Mouse (Mus musculus) midbrain, embryonic 14.5 days (tissue): ENCODE measurements around the gene Gm14214. TPM values are rescaled to one million over a fixed set of nuclear protein-coding genes. Genes with fewer than 3 reads are reported as not detected.
A peak's percentile ranks its signal among the peaks of the same experiment; 100 is the strongest.

Source experiments
- ATAC-seq: fragments of 200-750 bp; cut with Nextera tagmentation; 2 replicates; pipeline ENCODE4 v1.8.0; 2017; ENCODE audit warnings: moderate number of reproducible peaks, moderate library complexity; ENCODE audit not compliant: low FRiP score, low TSS enrichment
- DNase-seq: peaks from one replicate; pipeline ENCODE4 v3.0.0-alpha.2; 2015
- H3K27ac ChIP-seq: fragments of 300-500 bp; sonication (generic); replicated peaks from 2 replicates; pipeline ENCODE4 v1.5.1; 2014; ENCODE audit warnings: mild to moderate bottlenecking, low read depth, low read length, moderate library complexity
- H3K27me3 ChIP-seq: fragments of 300-500 bp; sonication (generic); 2 replicates; pipeline ENCODE4 v1.6.1; 2014; ENCODE audit warnings: low read length, control low read depth, mixed read lengths; ENCODE audit not compliant: control insufficient read depth, insufficient read depth
- H3K36me3 ChIP-seq: fragments of 300-500 bp; sonication (generic); 2 replicates; pipeline ENCODE4 v1.6.1; 2014; ENCODE audit warnings: low read length, control low read depth; ENCODE audit not compliant: control insufficient read depth, insufficient read depth
- H3K4me1 ChIP-seq: fragments of 300-500 bp; sonication (generic); 2 replicates; pipeline ENCODE4 v1.6.1; 2014; ENCODE audit warnings: mild to moderate bottlenecking, antibody characterized with exemption, low read length, control low read depth; ENCODE audit not compliant: control insufficient read depth, insufficient read depth
- H3K4me2 ChIP-seq: fragments of 300-500 bp; sonication (generic); 2 replicates; pipeline ENCODE4 v1.6.1; 2014; ENCODE audit warnings: mild to moderate bottlenecking, low read length, moderate library complexity
- H3K4me3 ChIP-seq: fragments of 300-500 bp; sonication (generic); replicated peaks from 2 replicates; pipeline ENCODE4 v1.5.1; 2014; ENCODE audit warnings: low read depth, low read length
- H3K9ac ChIP-seq: fragments of 300-500 bp; sonication (generic); replicated peaks from 2 replicates; pipeline ENCODE4 v1.6.1; 2014; ENCODE audit warnings: mild to moderate bottlenecking, low read length, moderate library complexity
- H3K9me3 ChIP-seq: fragments of 300-500 bp; sonication (generic); 2 replicates; pipeline ENCODE4 v1.6.1; 2016; ENCODE audit warnings: low read length, control low read depth, mixed read lengths; ENCODE audit not compliant: control insufficient read depth
- WGBS: fragments of 180-500 bp; shearing (Covaris S2); extraction: QIAGEN DNeasy Blood & Tissue Kit; methylation state at CpG from one replicate; pipeline ENCODE4 v1.1.7; 2014; 5-methylcytosine and 5-hydroxymethylcytosine counted together
- polyA plus RNA-seq: library from polyadenylated mRNA; unstranded; fragments of >200 nt; fragmentation: Nextera tagmentation; extraction: Ambion mirVana; gene quantifications from 2 replicates; pipeline ENCODE4 v1.2.1, GENCODE M21; 2014

Gm14214 gene
- polyA plus RNA-seq, 1 experiment from 2014 or later, result not detected

DNA sequence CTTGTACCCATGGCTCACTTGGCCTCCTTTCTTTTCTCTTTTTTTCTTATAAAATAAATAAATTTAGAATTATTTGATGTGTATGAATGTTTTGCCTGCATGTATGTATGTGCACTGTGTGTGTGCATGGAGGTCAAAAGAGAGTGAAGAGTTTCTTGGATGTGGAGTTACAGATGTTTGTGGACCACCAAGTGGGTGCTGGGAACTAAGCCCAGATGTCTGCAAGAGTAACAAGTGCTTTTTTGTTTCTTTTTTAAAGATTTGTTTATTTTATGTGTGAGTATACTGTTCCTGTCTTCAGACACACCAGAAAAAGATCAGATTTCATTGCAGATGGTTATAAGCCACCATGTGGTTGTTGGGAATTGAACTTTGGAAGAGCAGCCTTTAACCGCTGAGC, 33.5 kb upstream of the Gm14214 start:
- no peaks in the 10 kb centered on the region for H3K27me3 ChIP-seq
- no peak overlapping the region for H3K4me2 ChIP-seq
- H3K36me3 ChIP-seq, result no peaks in the 10 kb centered on the region
- ATAC-seq, result no peak
- no peak for DNase-seq
- no peak overlapping the region for H3K9ac ChIP-seq
- no peaks in the 10 kb centered on the region for H3K4me1 ChIP-seq
- H3K9me3 ChIP-seq, result no peaks in the 10 kb centered on the region
- H3K4me3 ChIP-seq, result no peak overlapping the region
- WGBS, result 95% methylated on average over 1 of the region's 1 CpGs
- no peak overlapping the region for H3K27ac ChIP-seq

- Histone ChIP-seq H3K4me2 (peak overlapping the region; percentile 69), H3K36me3 (no peaks in the 10 kb centered on the region), H3K9ac (peak overlapping the region; percentile 88), H3K4me3 (peak overlapping the region; percentile 98), H3K4me1 (peaks cover 28% of the 10 kb centered on the region), H3K27ac (peak overlapping the region; percentile 99), H3K27me3 (no peaks in the 10 kb centered on the region), H3K9me3 (no peaks in the 10 kb centered on the region)
- under 1% methylated on average over 64 of the region's 67 CpGs for WGBS
- DNase-seq, result peak; percentile 76
- ATAC-seq, result peak; percentile 10
These were observed 22.1 kb upstream of the Gm14214 start for GRCm38 (mm10) chr2:154791661-154792642.

GRCm38 (mm10) chr2:154790656-154791483, 21.0 kb upstream of the Gm14214 start, which contains the start of the genes Raly and a:
Raly (plus strand) TSS chr2:154791096.
a (plus strand) TSS chr2:154791402.
- Histone ChIP-seq H3K27ac (peak within 1 kb of the TSS; percentile 99), H3K9ac (peak within 1 kb of the TSS; percentile 88), H3K27me3 (no peaks in the 10 kb centered on the region), H3K4me3 (peak within 1 kb of the TSS; percentile 98), H3K4me1 (peaks cover 31% of the 10 kb centered on the region), H3K9me3 (no peaks in the 10 kb centered on the region), H3K36me3 (no peaks in the 10 kb centered on the region), H3K4me2 (peak within 1 kb of the TSS; percentile 69)
- DNase-seq (peak; percentile 98), ATAC-seq (peak; percentile 95)
- under 1% methylated on average over 82 of the region's 89 CpGs for WGBS

DNA sequence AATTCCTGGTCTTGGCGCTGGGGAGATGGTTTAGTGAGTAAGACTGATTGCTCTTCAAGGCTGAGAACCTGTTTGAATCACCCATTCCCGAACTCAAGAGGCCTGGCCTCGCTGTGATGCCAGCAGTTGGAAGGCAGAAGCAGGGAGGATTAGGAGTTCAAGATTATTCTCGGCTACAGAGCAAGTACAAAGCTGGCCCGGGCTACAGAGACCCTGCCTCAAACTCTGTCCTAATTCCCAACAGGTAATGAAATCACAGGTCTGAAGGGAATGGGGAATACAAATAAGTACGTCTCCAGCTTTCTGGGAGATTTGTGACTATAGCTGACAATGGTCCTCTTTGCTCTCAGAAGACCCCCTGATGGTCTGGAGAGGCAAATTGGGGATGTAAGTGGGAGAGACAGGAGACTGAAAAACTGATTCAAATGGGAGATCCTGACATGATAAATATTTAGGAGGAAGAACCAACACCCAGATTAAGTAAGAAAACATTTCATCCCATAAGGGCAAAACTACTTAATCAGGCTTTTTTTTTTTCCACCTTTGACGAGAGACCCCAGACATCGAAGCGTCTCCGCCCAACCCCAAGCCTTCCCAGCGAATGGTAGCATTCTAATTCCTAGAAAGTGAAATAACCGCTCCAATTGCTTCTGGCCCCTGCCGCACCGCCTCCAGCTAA, 20.3 kb upstream of the Gm14214 start:
- DNase-seq (no peak), ATAC-seq (no peak)
- peak overlapping the region; percentile 98 for H3K4me3 ChIP-seq
- no peaks in the 10 kb centered on the region for H3K36me3 ChIP-seq
- H3K9me3 ChIP-seq, result no peaks in the 10 kb centered on the region
- no peaks in the 10 kb centered on the region for H3K27me3 ChIP-seq
- 6% methylated on average over 14 of the region's 14 CpGs for WGBS
- peak overlapping the region; percentile 69 for H3K4me2 ChIP-seq
- peaks cover 38% of the 10 kb centered on the region for H3K4me1 ChIP-seq
- peak overlapping the region; percentile 99 for H3K27ac ChIP-seq
- peak overlapping the region; percentile 88; the same call in 1 of the 2 replicates for H3K9ac ChIP-seq

DNA sequence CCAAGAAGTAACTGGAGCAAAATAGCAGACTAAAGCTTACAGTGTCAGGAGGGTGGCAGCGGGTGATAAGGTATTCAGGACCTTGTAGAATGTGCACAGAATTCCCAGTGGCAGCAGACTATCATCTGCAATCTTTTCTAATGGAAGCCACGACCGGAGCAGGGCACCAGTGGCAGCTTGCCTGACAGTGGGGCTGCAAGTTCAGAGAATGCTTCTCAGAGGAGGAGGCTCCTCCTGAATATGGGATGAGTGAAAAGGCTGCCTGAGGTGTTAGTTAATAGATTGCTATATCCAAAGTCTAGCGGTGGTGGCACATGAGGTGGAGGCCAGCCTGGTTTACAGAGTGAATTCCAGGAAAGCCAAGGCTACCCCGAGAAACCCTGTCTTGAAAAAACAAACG, 19.6 kb upstream of the Gm14214 start:
- Histone ChIP-seq H3K9ac (no peak overlapping the region), H3K4me2 (no peak overlapping the region), H3K36me3 (no peaks in the 10 kb centered on the region), H3K27ac (no peak overlapping the region), H3K4me1 (peaks cover 39% of the 10 kb centered on the region), H3K9me3 (no peaks in the 10 kb centered on the region), H3K27me3 (no peaks in the 10 kb centered on the region), H3K4me3 (no peak overlapping the region)
- no peak for ATAC-seq
- 77% methylated on average over 6 of the region's 6 CpGs for WGBS
- DNase-seq, result no peak

DNA sequence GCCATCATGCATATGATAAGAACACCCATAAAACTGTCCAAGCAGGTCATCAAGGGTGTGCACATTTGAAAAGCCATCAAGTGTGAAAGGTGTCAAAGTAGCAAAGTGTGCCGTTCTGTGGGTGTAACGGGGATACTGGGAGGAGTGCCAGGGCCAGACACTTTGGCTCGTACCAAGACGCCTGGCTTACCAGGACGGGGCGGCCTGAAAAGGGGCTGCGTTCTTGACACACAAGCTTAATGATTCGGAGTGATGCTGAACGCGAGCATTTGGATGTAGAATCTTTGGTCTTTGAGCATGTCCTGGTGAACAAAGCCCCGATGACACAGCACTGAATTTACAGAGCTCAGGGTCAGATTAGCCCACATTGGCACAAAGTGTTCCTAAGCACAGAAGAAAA, 16.9 kb upstream of the Gm14214 start:
- H3K27ac ChIP-seq, result no peak overlapping the region
- WGBS, result 75% methylated on average over 11 of the region's 11 CpGs
- H3K27me3 ChIP-seq, result no peaks in the 10 kb centered on the region
- no peaks in the 10 kb centered on the region for H3K9me3 ChIP-seq
- H3K4me1 ChIP-seq, result peaks cover 18% of the 10 kb centered on the region; the same call in 1 of the 2 replicates
- no peak overlapping the region for H3K4me3 ChIP-seq
- ATAC-seq (no peak), DNase-seq (no peak)
- H3K4me2 ChIP-seq, result no peak overlapping the region
- H3K36me3 ChIP-seq, result no peaks in the 10 kb centered on the region
- no peak overlapping the region for H3K9ac ChIP-seq

DNA sequence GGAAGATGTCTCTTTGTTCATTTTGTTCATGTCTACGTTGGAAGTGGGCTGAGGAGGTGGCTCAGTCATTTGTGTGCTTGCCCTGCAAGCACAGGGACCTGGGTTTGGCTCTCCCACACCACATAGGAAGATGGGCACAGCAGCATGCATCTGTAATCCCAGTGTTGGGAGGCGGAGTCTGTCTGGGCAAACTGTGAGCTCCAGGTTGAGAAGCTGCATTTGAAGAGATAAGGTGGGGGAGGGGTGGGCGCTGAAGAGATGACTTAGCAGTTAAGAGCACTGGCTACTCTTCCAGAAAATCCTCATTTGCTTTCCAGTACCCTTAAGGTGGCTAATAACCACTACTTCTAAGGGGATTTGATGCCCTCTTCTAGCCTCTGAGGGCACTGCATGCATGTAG, 16.4 kb upstream of the Gm14214 start:
- no peaks in the 10 kb centered on the region for H3K9me3 ChIP-seq
- no peak overlapping the region for H3K4me3 ChIP-seq
- DNase-seq (no peak), ATAC-seq (no peak)
- no peaks in the 10 kb centered on the region for H3K36me3 ChIP-seq
- H3K4me2 ChIP-seq, result no peak overlapping the region
- H3K27me3 ChIP-seq, result no peaks in the 10 kb centered on the region
- peak overlapping the region; percentile 52; the same call in 1 of the 2 replicates for H3K27ac ChIP-seq
- H3K9ac ChIP-seq, result no peak overlapping the region
- 40% methylated on average over 3 of the region's 3 CpGs for WGBS
- peaks cover 18% of the 10 kb centered on the region; the same call in 1 of the 2 replicates for H3K4me1 ChIP-seq

DNA sequence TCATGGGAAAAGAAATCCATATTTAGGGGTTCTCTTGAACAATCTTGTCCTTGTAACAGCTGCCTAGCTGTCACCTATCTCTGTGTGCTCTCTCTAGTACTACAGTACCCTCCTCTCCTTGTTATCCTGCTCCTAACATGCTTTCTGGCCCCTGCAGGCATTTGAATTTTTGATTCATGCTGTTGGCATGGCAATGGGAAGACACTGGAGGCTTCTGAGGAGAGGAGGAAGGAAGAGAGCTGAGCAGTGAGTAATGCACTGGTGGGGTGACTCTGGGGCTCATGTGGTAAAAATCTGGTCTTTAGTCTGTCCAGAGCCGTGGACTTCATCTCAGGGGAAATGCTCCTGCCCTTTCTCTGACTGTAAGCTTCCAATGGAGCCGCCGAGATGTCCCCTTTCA, 15.5 kb upstream of the Gm14214 start:
- H3K27ac ChIP-seq, result peak overlapping the region; percentile 52; the same call in 1 of the 2 replicates
- no peaks in the 10 kb centered on the region for H3K9me3 ChIP-seq
- ATAC-seq, result no peak
- 50% methylated on average over 3 of the region's 3 CpGs for WGBS
- H3K4me1 ChIP-seq, result peaks cover 18% of the 10 kb centered on the region; the same call in 1 of the 2 replicates
- peak; percentile 59 for DNase-seq
- H3K27me3 ChIP-seq, result no peaks in the 10 kb centered on the region
- H3K4me2 ChIP-seq, result 0 out of 2 replicates have a peak overlapping the region, but pooled peaks have one; percentile 10
- H3K36me3 ChIP-seq, result no peaks in the 10 kb centered on the region
- no peak overlapping the region for H3K4me3 ChIP-seq
- no peak overlapping the region for H3K9ac ChIP-seq
